Mouse (Mus musculus): ENCODE results near the gene Kat6b. TPM values are rescaled to one million over a fixed set of nuclear protein-coding genes. Genes with fewer than 3 reads are reported as not detected.
"Not testable (repeated sequence)": the region's sequence is repeated elsewhere in the genome, so short reads cannot be mapped to it uniquely, and the experiment has no call there.

Gene Kat6b
- polyA plus RNA-seq, 1 experiment from 2014 or later, result 22.0 TPM

GRCm38 (mm10) chr14:21474593-21475132 is 6.6 kb upstream of the Kat6b start:
- not testable (repeated sequence) for H3K36me3 ChIP-seq (ENCODE audit: control insufficient read depth, insufficient read depth, low read length); H3K4me2 ChIP-seq (replicated peaks; ENCODE audit: low read depth, low read length); H3K4me1 ChIP-seq (ENCODE audit: control insufficient read depth, insufficient read depth, low read length); H3K9me3 ChIP-seq (ENCODE audit: control insufficient read depth, low read length); H3K9ac ChIP-seq (ENCODE audit: low read depth, low read length); H3K27me3 ChIP-seq (ENCODE audit: control insufficient read depth, insufficient read depth, low read length); H3K27ac ChIP-seq (ENCODE audit: low read depth, low read length); ATAC-seq (ENCODE audit: low FRiP score, low TSS enrichment); H3K4me3 ChIP-seq (ENCODE audit: low read length)
- 92% methylated on average over 4 of the region's 4 CpGs for WGBS

GRCm38 (mm10) chr14:21477181-21477580 is 4.1 kb upstream of the Kat6b start:
- H3K4me2 ChIP-seq (replicated peaks; ENCODE audit: low read depth, low read length), result no peak overlapping the region
- no peaks in the 10 kb centered on the region for H3K9me3 ChIP-seq (ENCODE audit: control insufficient read depth, low read length)
- ATAC-seq (ENCODE audit: low FRiP score, low TSS enrichment), result no peak
- no peak overlapping the region for H3K9ac ChIP-seq (ENCODE audit: low read depth, low read length)
- H3K4me1 ChIP-seq (ENCODE audit: control insufficient read depth, insufficient read depth, low read length), result no peaks in the 10 kb centered on the region
- H3K27ac ChIP-seq (ENCODE audit: low read depth, low read length), result no peak overlapping the region
- no peak overlapping the region for H3K4me3 ChIP-seq (ENCODE audit: low read length)
- no peaks in the 10 kb centered on the region for H3K27me3 ChIP-seq (ENCODE audit: control insufficient read depth, insufficient read depth, low read length)
- 90% methylated on average over 2 of the region's 2 CpGs for WGBS
- H3K36me3 ChIP-seq (ENCODE audit: control insufficient read depth, insufficient read depth, low read length), result no peaks in the 10 kb centered on the region

- 94% methylated on average over 8 of the region's 8 CpGs for WGBS
- no peaks in the 10 kb centered on the region for H3K9me3 ChIP-seq (ENCODE audit: control insufficient read depth, low read length)
- H3K9ac ChIP-seq (ENCODE audit: low read depth, low read length), result no peak overlapping the region
- no peak for ATAC-seq (ENCODE audit: low FRiP score, low TSS enrichment)
- H3K36me3 ChIP-seq (ENCODE audit: control insufficient read depth, insufficient read depth, low read length), result no peaks in the 10 kb centered on the region
- no peak overlapping the region for H3K27ac ChIP-seq (ENCODE audit: low read depth, low read length)
- H3K27me3 ChIP-seq (ENCODE audit: control insufficient read depth, insufficient read depth, low read length), result no peaks in the 10 kb centered on the region
- H3K4me1 ChIP-seq (ENCODE audit: control insufficient read depth, insufficient read depth, low read length), result no peaks in the 10 kb centered on the region
- no peak overlapping the region for H3K4me3 ChIP-seq (ENCODE audit: low read length)
- H3K4me2 ChIP-seq (replicated peaks; ENCODE audit: low read depth, low read length), result no peak overlapping the region
Observed at GRCm38 (mm10) chr14:21479566-21479965, 1.7 kb upstream of the Kat6b start.

GRCm38 (mm10) chr14:21480191-21480590 is 1.0 kb upstream of the Kat6b start:
- 93% methylated on average over 5 of the region's 5 CpGs for WGBS
- ATAC-seq (ENCODE audit: low FRiP score, low TSS enrichment), result no peak
- Histone ChIP-seq H3K27ac (ENCODE audit: low read depth, low read length) (no peak overlapping the region), H3K9ac (ENCODE audit: low read depth, low read length) (no peak overlapping the region), H3K27me3 (ENCODE audit: control insufficient read depth, insufficient read depth, low read length) (no peaks in the 10 kb centered on the region), H3K36me3 (ENCODE audit: control insufficient read depth, insufficient read depth, low read length) (no peaks in the 10 kb centered on the region), H3K4me1 (ENCODE audit: control insufficient read depth, insufficient read depth, low read length) (no peaks in the 10 kb centered on the region), H3K9me3 (ENCODE audit: control insufficient read depth, low read length) (no peaks in the 10 kb centered on the region), H3K4me2 (replicated peaks; ENCODE audit: low read depth, low read length) (no peak overlapping the region), H3K4me3 (ENCODE audit: low read length) (no peak overlapping the region)

- Histone ChIP-seq H3K27ac (ENCODE audit: low read depth, low read length) (no peak overlapping the region), H3K4me1 (ENCODE audit: control insufficient read depth, insufficient read depth, low read length) (no peaks in the 10 kb centered on the region), H3K4me3 (ENCODE audit: low read length) (no peak overlapping the region), H3K4me2 (replicated peaks; ENCODE audit: low read depth, low read length) (no peak overlapping the region), H3K27me3 (ENCODE audit: control insufficient read depth, insufficient read depth, low read length) (no peaks in the 10 kb centered on the region), H3K36me3 (ENCODE audit: control insufficient read depth, insufficient read depth, low read length) (no peaks in the 10 kb centered on the region), H3K9ac (ENCODE audit: low read depth, low read length) (no peak overlapping the region), H3K9me3 (ENCODE audit: control insufficient read depth, low read length) (no peaks in the 10 kb centered on the region)
- no peak for ATAC-seq (ENCODE audit: low FRiP score, low TSS enrichment)
- WGBS, result 93% methylated on average over 2 of the region's 2 CpGs
Observed at GRCm38 (mm10) chr14:21484199-21484598, 3.0 kb downstream of the Kat6b start.

- Histone ChIP-seq H3K9ac (ENCODE audit: low read depth, low read length) (no peak overlapping the region), H3K4me3 (ENCODE audit: low read length) (no peak overlapping the region), H3K36me3 (ENCODE audit: control insufficient read depth, insufficient read depth, low read length) (no peaks in the 10 kb centered on the region), H3K4me2 (replicated peaks; ENCODE audit: low read depth, low read length) (no peak overlapping the region), H3K4me1 (ENCODE audit: control insufficient read depth, insufficient read depth, low read length) (no peaks in the 10 kb centered on the region), H3K27ac (ENCODE audit: low read depth, low read length) (no peak overlapping the region), H3K27me3 (ENCODE audit: control insufficient read depth, insufficient read depth, low read length) (no peaks in the 10 kb centered on the region), H3K9me3 (ENCODE audit: control insufficient read depth, low read length) (no peaks in the 10 kb centered on the region)
- 97% methylated on average over 10 of the region's 10 CpGs for WGBS
- no peak for ATAC-seq (ENCODE audit: low FRiP score, low TSS enrichment)
Observed at GRCm38 (mm10) chr14:21484693-21485092, 3.5 kb downstream of the Kat6b start.

- no peak for ATAC-seq (ENCODE audit: low FRiP score, low TSS enrichment)
- Histone ChIP-seq H3K27me3 (ENCODE audit: control insufficient read depth, insufficient read depth, low read length) (no peaks in the 10 kb centered on the region), H3K4me2 (replicated peaks; ENCODE audit: low read depth, low read length) (no peak overlapping the region), H3K9ac (ENCODE audit: low read depth, low read length) (no peak overlapping the region), H3K36me3 (ENCODE audit: control insufficient read depth, insufficient read depth, low read length) (no peaks in the 10 kb centered on the region), H3K27ac (ENCODE audit: low read depth, low read length) (no peak overlapping the region), H3K4me1 (ENCODE audit: control insufficient read depth, insufficient read depth, low read length) (no peaks in the 10 kb centered on the region), H3K9me3 (ENCODE audit: control insufficient read depth, low read length) (no peaks in the 10 kb centered on the region), H3K4me3 (ENCODE audit: low read length) (no peak overlapping the region)
- 87% methylated on average over 3 of the region's 3 CpGs for WGBS
Observed at GRCm38 (mm10) chr14:21485961-21486520, 4.8 kb downstream of the Kat6b start.

- not testable (repeated sequence) for H3K27ac ChIP-seq (ENCODE audit: low read depth, low read length); H3K4me1 ChIP-seq (ENCODE audit: control insufficient read depth, insufficient read depth, low read length); H3K27me3 ChIP-seq (ENCODE audit: control insufficient read depth, insufficient read depth, low read length); H3K9ac ChIP-seq (ENCODE audit: low read depth, low read length); ATAC-seq (ENCODE audit: low FRiP score, low TSS enrichment); H3K4me2 ChIP-seq (replicated peaks; ENCODE audit: low read depth, low read length); H3K4me3 ChIP-seq (ENCODE audit: low read length); H3K36me3 ChIP-seq (ENCODE audit: control insufficient read depth, insufficient read depth, low read length); H3K9me3 ChIP-seq (ENCODE audit: control insufficient read depth, low read length)
- WGBS, result 97% methylated on average over 2 of the region's 2 CpGs
Observed at GRCm38 (mm10) chr14:21487135-21487534, 5.9 kb downstream of the Kat6b start.

- H3K9ac ChIP-seq (ENCODE audit: low read depth, low read length); ATAC-seq (ENCODE audit: low FRiP score, low TSS enrichment); H3K4me2 ChIP-seq (replicated peaks; ENCODE audit: low read depth, low read length); H3K9me3 ChIP-seq (ENCODE audit: control insufficient read depth, low read length); H3K4me3 ChIP-seq (ENCODE audit: low read length); H3K4me1 ChIP-seq (ENCODE audit: control insufficient read depth, insufficient read depth, low read length); H3K27ac ChIP-seq (ENCODE audit: low read depth, low read length); H3K36me3 ChIP-seq (ENCODE audit: control insufficient read depth, insufficient read depth, low read length); H3K27me3 ChIP-seq (ENCODE audit: control insufficient read depth, insufficient read depth, low read length): not testable (repeated sequence)
- WGBS, result 84% methylated on average over 8 of the region's 9 CpGs
Observed at GRCm38 (mm10) chr14:21488426-21489115, 7.3 kb downstream of the Kat6b start.

All from kidney, embryonic 14.5 days (tissue).